Comparison of ENCODE assay signal across 8 mouse cellular contexts in the genomic region with DNA sequence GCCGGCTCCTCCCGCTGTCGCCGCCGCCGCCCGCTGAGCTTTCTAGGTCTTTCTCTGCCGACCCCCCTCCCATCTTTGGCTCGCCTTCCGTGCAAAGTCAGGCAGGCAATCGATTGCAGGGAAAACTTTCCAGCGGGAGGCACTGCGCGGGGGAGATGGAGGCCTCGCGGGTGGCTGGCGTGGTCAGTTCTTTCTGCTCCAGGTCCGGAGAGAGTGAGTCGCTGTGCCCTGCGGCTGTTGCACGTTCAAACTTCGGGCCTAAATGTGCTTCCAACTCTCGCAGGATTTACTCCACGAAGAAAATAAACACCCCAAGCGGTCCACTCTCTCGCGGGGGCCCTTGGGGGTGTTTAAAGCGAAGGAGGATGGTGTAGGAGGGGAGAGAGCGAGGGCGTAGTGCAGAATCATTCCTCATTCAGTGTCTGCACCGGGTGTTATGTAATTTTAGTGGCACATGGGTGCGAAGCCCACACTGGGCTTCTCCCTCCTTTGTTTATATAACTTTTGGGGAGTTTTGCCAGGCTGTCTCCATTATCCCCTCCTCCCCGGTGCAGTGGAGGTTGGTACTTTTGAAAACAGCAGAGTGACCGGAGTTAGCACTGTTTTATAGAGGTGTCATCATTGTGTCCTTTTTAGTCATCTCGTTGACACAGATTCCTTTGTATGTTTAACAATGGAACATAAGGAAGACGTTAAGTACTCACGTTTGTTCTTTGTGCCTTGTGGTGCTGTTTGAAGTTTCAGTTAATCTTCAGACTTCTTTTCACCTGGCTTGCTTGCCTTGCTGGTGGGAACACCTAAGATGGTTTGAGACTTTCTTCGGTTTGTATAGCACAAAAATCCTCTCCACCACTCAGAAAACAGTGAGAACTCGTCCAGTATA. TPM values are rescaled to one million over a fixed set of nuclear protein-coding genes. Genes with fewer than 3 reads are reported as not detected.
DNase-seq lines count a peak whose midpoint lies in the region; ATAC-seq lines count a peak whose summit lies in the region.

No protein-coding gene starts in this region.

- peak overlapping the region; percentile 100 for H3K4me2 ChIP-seq in embryonic facial prominence, embryonic 11.5 days (ENCODE audit: low read depth, low read length)
- H3K4me2 ChIP-seq in kidney, embryonic 14.5 days (replicated peaks; ENCODE audit: low read depth, low read length): peak overlapping the region; percentile 100
- peak overlapping the region; percentile 95 for H3K4me2 ChIP-seq in liver, embryonic 13.5 days
- peak overlapping the region; percentile 100 for H3K4me2 ChIP-seq in neural tube, embryonic 13.5 days

- H3K4me1 ChIP-seq in embryonic facial prominence, embryonic 11.5 days (ENCODE audit: control insufficient read depth, insufficient read depth, low read length): 0 out of 2 replicates have a peak, but pooled peaks cover 4% of the 10 kb centered on the region
- H3K4me1 ChIP-seq in kidney, embryonic 14.5 days (ENCODE audit: control insufficient read depth, insufficient read depth, low read length): no peaks in the 10 kb centered on the region
- H3K4me1 ChIP-seq in liver, embryonic 13.5 days (replicated peaks): peaks cover 50% of the 10 kb centered on the region
- H3K4me1 ChIP-seq in neural tube, embryonic 13.5 days (replicated peaks): peaks cover 34% of the 10 kb centered on the region

- H3K4me3 ChIP-seq in embryonic facial prominence, embryonic 11.5 days (ENCODE audit: low read depth, low read length): peak overlapping the region; percentile 72
- H3K4me3 ChIP-seq in kidney, embryonic 14.5 days (ENCODE audit: low read length): peak overlapping the region; percentile 72
- peak overlapping the region; percentile 69 for H3K4me3 ChIP-seq in liver, embryonic 13.5 days (replicated peaks)
- H3K4me3 ChIP-seq in neural tube, embryonic 13.5 days: peak overlapping the region; percentile 84

- no peaks in the 10 kb centered on the region for H3K27me3 ChIP-seq in embryonic facial prominence, embryonic 11.5 days (ENCODE audit: control insufficient read depth, insufficient read depth, low read length)
- H3K27me3 ChIP-seq in kidney, embryonic 14.5 days (ENCODE audit: control insufficient read depth, insufficient read depth, low read length): no peaks in the 10 kb centered on the region
- H3K27me3 ChIP-seq in liver, embryonic 13.5 days: peaks cover 57% of the 10 kb centered on the region
- H3K27me3 ChIP-seq in neural tube, embryonic 13.5 days: peaks cover 50% of the 10 kb centered on the region

- no peaks in the 10 kb centered on the region for H3K36me3 ChIP-seq in embryonic facial prominence, embryonic 11.5 days (replicated peaks; ENCODE audit: control insufficient read depth, insufficient read depth, low read depth, low read length)
- no peaks in the 10 kb centered on the region for H3K36me3 ChIP-seq in kidney, embryonic 14.5 days (ENCODE audit: control insufficient read depth, insufficient read depth, low read length)
- H3K36me3 ChIP-seq in liver, embryonic 13.5 days: no peaks in the 10 kb centered on the region
- no peaks in the 10 kb centered on the region for H3K36me3 ChIP-seq in neural tube, embryonic 13.5 days

- under 1% methylated on average over 39 of the region's 39 CpGs for WGBS in embryonic facial prominence, embryonic 11.5 days
- WGBS in kidney, embryonic 14.5 days: under 1% methylated on average over 39 of the region's 39 CpGs
- WGBS in liver, embryonic 13.5 days (ENCODE audit: insufficient replicate concordance): 4% methylated on average over 38 of the region's 39 CpGs
- under 1% methylated on average over 39 of the region's 39 CpGs for WGBS in neural tube, embryonic 13.5 days

- H3K9ac ChIP-seq in embryonic facial prominence, embryonic 11.5 days (replicated peaks; ENCODE audit: low read length): peak overlapping the region; percentile 74
- H3K9ac ChIP-seq in kidney, embryonic 14.5 days (ENCODE audit: low read depth, low read length): peak overlapping the region; percentile 73
- H3K9ac ChIP-seq in liver, embryonic 13.5 days: peak overlapping the region; percentile 60
- peak overlapping the region; percentile 78 for H3K9ac ChIP-seq in neural tube, embryonic 13.5 days

- ATAC-seq in embryonic facial prominence, embryonic 11.5 days (replicated peaks; ENCODE audit: insufficient number of reproducible peaks, low FRiP score, low TSS enrichment, low read depth): no peak
- no peak for ATAC-seq in kidney, embryonic 14.5 days (ENCODE audit: low FRiP score, low TSS enrichment)
- ATAC-seq in liver, embryonic 13.5 days (ENCODE audit: low read depth): no peak
- no peak for ATAC-seq in neural tube, embryonic 13.5 days (ENCODE audit: low read depth)
- no peak for ATAC-seq in megakaryocyte progenitor cell, adult 5-6 weeks (replicated peaks; ENCODE audit: poor library complexity)

- DNase-seq in urinary bladder, adult 18-20 months (ENCODE audit: low spot score in 2 of 2): peak; percentile 15 to 60
- no peak for DNase-seq in urinary bladder, postnatal 10 days (ENCODE audit: low spot score)
- peak; percentile 44 for DNase-seq in embryonic facial prominence, embryonic 11.5 days (ENCODE audit: low spot score)
- DNase-seq in heart, adult 9 months (ENCODE audit: low spot score in 2 of 2): peak; percentile 58 to 59
- no peak for DNase-seq in liver, embryonic 13.5 days

- no peak overlapping the region for H3K27ac ChIP-seq in embryonic facial prominence, embryonic 11.5 days (replicated peaks; ENCODE audit: low read depth, low read length)
- H3K27ac ChIP-seq in kidney, embryonic 14.5 days (ENCODE audit: low read depth, low read length): 0 out of 2 replicates have a peak overlapping the region, but pooled peaks have one; percentile 14
- H3K27ac ChIP-seq in liver, embryonic 13.5 days: no peak overlapping the region
- H3K27ac ChIP-seq in neural tube, embryonic 13.5 days (replicated peaks): peak overlapping the region; percentile 95

- H3K9me3 ChIP-seq in embryonic facial prominence, embryonic 11.5 days (replicated peaks; ENCODE audit: control insufficient read depth, low read length): no peaks in the 10 kb centered on the region
- no peaks in the 10 kb centered on the region for H3K9me3 ChIP-seq in kidney, embryonic 14.5 days (ENCODE audit: control insufficient read depth, low read length)
- H3K9me3 ChIP-seq in liver, embryonic 13.5 days (replicated peaks): no peaks in the 10 kb centered on the region
- no peaks in the 10 kb centered on the region for H3K9me3 ChIP-seq in neural tube, embryonic 13.5 days

RNA-seq across cellular contexts. Expression of gene Smarca2, which starts 2.9 kb away (rescaled TPM):
- polyA plus RNA-seq in embryonic facial prominence, embryonic 11.5 days (2014; fragmentation: Nextera tagmentation; extraction: Ambion mirVana): 46.2 and 53.4 TPM in 2 replicates
- 44.1 and 46.9 TPM in 2 replicates for polyA plus RNA-seq in kidney, embryonic 14.5 days (2014; fragmentation: Nextera tagmentation; extraction: Ambion mirVana)
- 4.8 and 6.6 TPM in 2 replicates for polyA plus RNA-seq in liver, embryonic 13.5 days (2015; fragmentation: Nextera tagmentation; extraction: Ambion mirVana)
- 72.1 and 82.5 TPM in 2 replicates for polyA plus RNA-seq in neural tube, embryonic 13.5 days (2015; fragmentation: Nextera tagmentation; extraction: Ambion mirVana)
- 68.9 and 76.5 TPM in 2 replicates for total RNA-seq in megakaryocyte progenitor cell, adult 5-6 weeks (2015)
- total RNA-seq in megakaryocyte progenitor cell, adult 5-6 weeks (2017): 50.3 and 60.7 TPM in 2 replicates

Comparison
In these comparisons a context has a peak if more than half of its experiments do, and no peak if none do; other contexts are left out.
1. DNase-seq: peak in urinary bladder, adult 18-20 months (2 of 2), embryonic facial prominence, embryonic 11.5 days (single experiment) and heart, adult 9 months (2 of 2); none in urinary bladder, postnatal 10 days (single experiment) and liver, embryonic 13.5 days (single experiment).
2. H3K27ac ChIP-seq: peak in kidney, embryonic 14.5 days (single experiment) and neural tube, embryonic 13.5 days (single experiment); none in embryonic facial prominence, embryonic 11.5 days (single experiment) and liver, embryonic 13.5 days (single experiment).
3. Peak in every context shown above with its lines, with median percentiles within 50 percentile points of each other: H3K4me2 ChIP-seq, H3K4me3 ChIP-seq and H3K9ac ChIP-seq.